Mouse (Mus musculus): ENCODE measurements around the gene Ptcd2. TPM values are rescaled to one million over a fixed set of nuclear protein-coding genes. Genes with fewer than 3 reads are reported as not detected.

Gene Ptcd2
- 25.4 and 25.6 TPM in 2 replicates for polyA plus RNA-seq (2015; fragmentation: Nextera tagmentation; extraction: Ambion mirVana)

DNA sequence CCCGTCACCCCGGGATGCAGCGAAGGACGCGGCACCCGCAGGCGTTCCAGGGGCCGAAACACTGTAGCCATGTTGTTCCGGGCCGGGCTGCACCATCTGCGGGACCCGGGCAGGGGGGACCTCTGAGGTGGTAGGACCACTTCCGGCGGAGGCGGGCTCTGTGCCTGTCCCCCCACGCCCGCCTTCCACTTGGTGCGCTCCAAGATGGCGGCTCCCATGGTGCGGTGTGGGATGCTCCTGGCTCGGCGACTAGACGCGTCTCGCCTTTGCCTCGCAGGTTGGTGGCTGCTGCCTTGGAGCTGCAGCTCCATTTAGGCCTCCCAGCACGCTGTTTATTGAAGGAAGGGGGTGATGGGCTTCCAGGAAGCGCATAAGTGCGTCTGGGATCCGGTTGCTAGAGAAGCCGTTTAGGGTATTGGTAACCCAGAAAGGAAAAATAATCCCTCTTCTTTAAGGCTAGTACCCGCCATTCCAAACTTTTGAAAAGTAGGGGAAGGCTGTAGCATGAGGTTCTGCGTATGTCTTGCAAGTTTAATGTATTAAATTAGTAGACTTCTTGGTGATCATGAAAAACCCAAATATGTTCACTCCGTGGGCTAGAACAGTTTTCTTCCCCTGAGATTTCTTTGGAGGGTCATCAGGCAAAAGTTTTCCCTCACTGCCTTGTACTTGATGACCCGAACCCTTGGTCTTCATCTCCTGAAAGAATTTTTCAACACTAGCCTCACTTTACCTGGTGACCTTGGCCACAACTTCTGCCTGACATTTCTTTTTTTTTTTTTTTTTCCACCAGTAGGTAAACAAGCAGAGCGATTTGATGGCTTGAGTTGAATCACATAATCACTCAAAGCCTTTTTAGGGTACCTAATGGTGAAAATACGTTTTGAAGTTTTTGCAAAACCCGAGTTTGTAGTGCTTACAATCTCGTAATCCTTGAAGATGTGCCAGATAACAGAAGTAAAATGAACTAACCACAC, at the start of gene Ptcd2, which contains the start of gene Mrps27:
TSS of gene Ptcd2 (minus strand) at position 107 of the 977 bp plus-strand sequence.
TSS of gene Mrps27 (plus strand) at position 188 of the 977 bp plus-strand sequence.

Other genes starting within 250 kb of the Ptcd2 start
- 0.44 and 0.47 TPM in 2 replicates for gene Zfp366, start 159.9 kb downstream of the Ptcd2 start, polyA plus RNA-seq (2015; fragmentation: Nextera tagmentation; extraction: Ambion mirVana)
- 25.4 and 25.9 TPM in 2 replicates for gene Mrps27, start 81 bp upstream of the Ptcd2 start, polyA plus RNA-seq (2015; fragmentation: Nextera tagmentation; extraction: Ambion mirVana)
- 87.7 and 112 TPM in 2 replicates for gene Map1b, start 171.8 kb upstream of the Ptcd2 start, polyA plus RNA-seq (2015; fragmentation: Nextera tagmentation; extraction: Ambion mirVana)

Measured in urinary bladder, postnatal 0 days (tissue).